Comparison of ENCODE assay signal across 12 mouse cellular contexts in the genomic region with DNA sequence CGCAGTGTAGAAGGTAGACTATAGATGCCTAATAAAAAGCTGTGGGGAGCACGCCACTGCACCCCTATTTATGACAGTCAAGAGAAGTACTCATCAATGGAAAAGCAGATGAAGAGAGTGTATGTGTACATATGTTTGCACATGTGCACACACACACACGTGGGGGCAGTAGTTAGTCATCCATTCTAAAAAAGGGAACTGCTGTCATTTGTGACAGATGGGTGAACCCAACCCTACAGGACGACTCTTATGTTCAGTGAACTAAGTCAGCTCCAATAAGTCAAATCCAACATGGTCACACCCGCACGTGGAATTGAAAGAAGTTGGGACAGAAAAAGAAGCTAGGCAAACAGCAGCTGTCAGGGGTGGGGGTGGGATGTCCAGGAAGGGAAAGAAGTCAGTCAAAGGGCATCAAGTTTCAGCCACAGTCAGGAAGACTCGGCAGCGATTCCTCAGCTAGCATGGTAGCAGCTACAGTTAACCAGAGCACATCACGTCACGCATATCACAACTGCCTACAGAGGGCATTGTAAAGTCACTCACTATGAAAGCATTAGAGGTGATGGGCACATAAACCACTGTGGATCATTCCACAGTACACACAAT.
DNase-seq lines count a peak whose midpoint lies in the region; ATAC-seq and TF ChIP-seq lines count a peak whose summit lies in the region.
"Had no signal": no experiment of that assay in that cellular context is flagged by ENCODE, and none has a peak within 500 bp of the region (broad histone marks: within the 10 kb centered on the region; RNA-seq: fewer than 3 reads in every experiment).

No protein-coding gene starts in this region.

- intact Hi-C loops in heart, adult 2 months (cut with DNase I) = loop anchor here (5.0 kb wide), 2 partner anchors 63 to 158 kb away; a partner anchor contains a TSS

- no peaks in the 10 kb centered on the region for H3K27me3 ChIP-seq in heart, adult 2 months (ENCODE audit: control insufficient read depth, insufficient read depth, low read length)
- 0 out of 2 replicates have a peak, but pooled peaks cover 7% of the 10 kb centered on the region for H3K27me3 ChIP-seq in limb, embryonic 15.5 days

- TF ChIP-seq POLR2A in heart, adult 2 months (IDR thresholded peaks at IDR 0.05; ENCODE audit: insufficient read depth, low read depth, low read length) = no peak

- TF ChIP-seq EP300 in heart, adult 2 months (IDR thresholded peaks at IDR 0.05; ENCODE audit: insufficient read depth, low read depth, low read length) = no peak

- peaks cover 36% of the 10 kb centered on the region for H3K4me1 ChIP-seq in heart, adult 2 months (ENCODE audit: control insufficient read depth, insufficient read depth, low read length)
- H3K4me1 ChIP-seq in limb, embryonic 15.5 days = peaks cover 64% of the 10 kb centered on the region

- H3K36me3 ChIP-seq in heart, adult 2 months (ENCODE audit: control insufficient read depth, insufficient read depth, low read length) = peaks cover 13% of the 10 kb centered on the region
- no peaks in the 10 kb centered on the region for H3K36me3 ChIP-seq in limb, embryonic 15.5 days

- no peak overlapping the region; the same call in 1 of the 2 replicates for H3K27ac ChIP-seq in heart, adult 2 months
- H3K27ac ChIP-seq in limb, embryonic 15.5 days = 0 out of 2 replicates have a peak overlapping the region, but pooled peaks have one; percentile 38

- 0 out of 2 replicates have a peak, but pooled peaks cover 1% of the 10 kb centered on the region for H3K79me2 ChIP-seq in heart, adult 2 months (replicated peaks; ENCODE audit: control insufficient read depth, insufficient read depth, low read length)

- H3K9me3 ChIP-seq in limb, embryonic 15.5 days = no peaks in the 10 kb centered on the region; the same call in 1 of the 2 replicates

- no peak for ATAC-seq in limb, embryonic 15.5 days (ENCODE audit: insufficient number of reproducible peaks, low FRiP score, low TSS enrichment, low read depth)
- ATAC-seq: CD4-positive, CD25-positive, alpha-beta regulatory T cell, adult 4 months had no signal

- 50% methylated on average over 10 of the region's 10 CpGs for WGBS in heart, adult 2 months
- 55% methylated on average over 10 of the region's 10 CpGs for WGBS in limb, embryonic 15.5 days

- H3K4me3 ChIP-seq in heart, adult 2 months = no peak overlapping the region
- no peak overlapping the region for H3K4me3 ChIP-seq in limb, embryonic 15.5 days

- TF ChIP-seq CTCF in heart, adult 2 months (IDR thresholded peaks at IDR 0.05) = peak; percentile 31

- H3K4me2 ChIP-seq in limb, embryonic 15.5 days = no peak overlapping the region

- no peak overlapping the region for H3K9ac ChIP-seq in heart, adult 2 months (ENCODE audit: low read depth, low read length)
- H3K9ac ChIP-seq in limb, embryonic 15.5 days = no peak overlapping the region

- no peak for DNase-seq in heart, adult 2 months
- DNase-seq in heart, adult 18-20 months = no peak
- DNase-seq in layer of hippocampus, adult 11-12 months (ENCODE audit: low spot score) = peak; percentile 24
- DNase-seq in layer of hippocampus, postnatal 14 days (ENCODE audit: low spot score in 2 of 2) = no peak
- peak; percentile 80 for DNase-seq in A20 (ENCODE audit: low read depth, low spot score)
- no peak for DNase-seq in adrenal gland, postnatal 10 days
- DNase-seq in testis, postnatal 10 days (ENCODE audit: low spot score) = no peak
- DNase-seq: cerebellum, adult 11-12 months; gastrocnemius, postnatal 36 days; lung, postnatal 4 days had no signal

Comparison
In these comparisons a context has a peak if more than half of its experiments do, and no peak if none do; other contexts are left out.
1. DNase-seq: peak in layer of hippocampus, adult 11-12 months (single experiment) and A20 (single experiment); none in heart, adult 2 months (0 of 2), heart, adult 18-20 months (0 of 2), layer of hippocampus, postnatal 14 days (0 of 2), adrenal gland, postnatal 10 days (single experiment) and testis, postnatal 10 days (single experiment).